Mouse (Mus musculus) liver, embryonic 14.5 days (tissue): ENCODE results near the gene Cd6.

ENCODE experiments used
- CTCF ChIP-seq: IDR thresholded peaks from 2 replicates; pipeline ENCODE4 v1.5.1; 2016; ENCODE audit warnings: antibody characterized with exemption, low read depth, control low read depth
- EP300 ChIP-seq: IDR thresholded peaks from 2 replicates; pipeline ENCODE4 v1.6.1; 2016; ENCODE audit warnings: antibody characterized with exemption, low read depth

- TF ChIP-seq EP300 = no peak
- TF ChIP-seq CTCF = no peak
Measured at GRCm38 (mm10) chr19:10871328-10871961, 41.6 kb upstream of the Cd6 start.
